Mouse (Mus musculus) thymus, postnatal 25 days (tissue): ENCODE data around the gene Rsbn1.

Experiments
- DNase-seq: peaks from one replicate; pipeline ENCODE4 v3.0.0; 2022

Rsbn1 gene

GRCm38 (mm10) chr3:103960622-103961021 lies 46.7 kb downstream of the Rsbn1 start:
- DNase-seq: no peak

GRCm38 (mm10) chr3:103967231-103967630 lies 53.3 kb downstream of the Rsbn1 start:
- no peak for DNase-seq

GRCm38 (mm10) chr3:103967861-103968691 lies 54.2 kb downstream of the Rsbn1 start, which contains the start of gene Phtf1:
Gene Phtf1 (plus strand): TSS chr3:103968110.
- DNase-seq: peak; percentile 85

- DNase-seq: peak; percentile 42
Measured at GRCm38 (mm10) chr3:103968701-103969100, 54.8 kb downstream of the Rsbn1 start.

- no peak for DNase-seq
Measured at GRCm38 (mm10) chr3:103971157-103971556, 57.2 kb downstream of the Rsbn1 start.

GRCm38 (mm10) chr3:103984556-103984955 lies 70.6 kb downstream of the Rsbn1 start:
- no peak for DNase-seq

- no peak for DNase-seq
Measured at GRCm38 (mm10) chr3:103985194-103985593, 71.3 kb downstream of the Rsbn1 start.

- no peak for DNase-seq
Measured at GRCm38 (mm10) chr3:103987831-103988432, 74.0 kb downstream of the Rsbn1 start.

- no peak for DNase-seq
Measured at GRCm38 (mm10) chr3:103989352-103989751, 75.4 kb downstream of the Rsbn1 start.

- no peak for DNase-seq
Measured at GRCm38 (mm10) chr3:103991271-103991670, 77.4 kb downstream of the Rsbn1 start.

GRCm38 (mm10) chr3:103998724-103999123 lies 84.8 kb downstream of the Rsbn1 start:
- DNase-seq: no peak

GRCm38 (mm10) chr3:104006896-104007466 lies 93.1 kb downstream of the Rsbn1 start:
- no peak for DNase-seq

GRCm38 (mm10) chr3:104007479-104007878 lies 93.6 kb downstream of the Rsbn1 start:
- DNase-seq: no peak

GRCm38 (mm10) chr3:104009924-104010662 lies 96.2 kb downstream of the Rsbn1 start:
- no peak for DNase-seq

GRCm38 (mm10) chr3:104011972-104012371 lies 98.1 kb downstream of the Rsbn1 start:
- no peak for DNase-seq
